Mouse (Mus musculus): Measurements from ENCODE around the gene Nfe2l2. TPM values are rescaled to one million over a fixed set of nuclear protein-coding genes. Genes with fewer than 3 reads are reported as not detected.

The Nfe2l2 gene
- polyA plus RNA-seq, 1 experiment from 2014 or later, result 33.8 TPM

DNA sequence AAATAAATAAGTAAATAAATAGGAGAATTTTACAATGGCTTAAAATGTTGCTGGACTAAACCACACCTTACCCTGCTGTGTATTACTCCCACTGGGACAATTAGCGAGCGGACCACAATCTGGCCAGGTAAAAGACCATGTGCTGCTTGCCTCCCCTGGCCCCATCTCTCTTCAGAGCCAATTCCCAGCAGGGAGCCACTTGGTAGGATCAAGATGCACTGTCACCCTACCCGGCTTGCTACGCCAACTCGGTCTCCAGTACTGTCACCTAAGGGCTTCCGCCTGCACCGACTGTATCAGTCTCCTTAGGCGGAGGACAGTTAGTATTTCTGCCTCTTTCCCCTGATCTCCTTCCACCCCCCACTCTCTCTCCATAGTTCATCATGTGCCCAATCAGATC, 76.0 kb downstream of the Nfe2l2 start:
- Histone ChIP-seq H3K27ac (no peak overlapping the region), H3K9me3 (replicated peaks) (no peaks in the 10 kb centered on the region), H3K36me3 (no peaks in the 10 kb centered on the region), H3K27me3 (ENCODE audit: low read depth, poor library complexity, severe bottlenecking) (no peaks in the 10 kb centered on the region), H3K4me3 (no peak overlapping the region), H3K4me1 (peaks cover 17% of the 10 kb centered on the region)
- WGBS, result 91% methylated on average over 8 of the region's 8 CpGs
- DNase-seq (ENCODE audit: low spot score), result no peak

GRCm38 (mm10) chr2:75626597-75627440, 77.6 kb downstream of the Nfe2l2 start:
- no peak for DNase-seq (ENCODE audit: low spot score)
- Histone ChIP-seq H3K27me3 (ENCODE audit: low read depth, poor library complexity, severe bottlenecking) (no peaks in the 10 kb centered on the region), H3K9me3 (replicated peaks) (no peaks in the 10 kb centered on the region), H3K27ac (no peak overlapping the region), H3K36me3 (no peaks in the 10 kb centered on the region), H3K4me3 (no peak overlapping the region), H3K4me1 (peaks cover 14% of the 10 kb centered on the region; the same call in 1 of the 2 replicates)
- WGBS, result 88% methylated on average over 6 of the region's 6 CpGs

Small RNAs within 50 kb of the gene (microRNA-seq; reads per million reads assigned to microRNA genes)
- not detected for gene Gm24574

Other genes with a start within 250 kb of the Nfe2l2 start
- 352 and 369 TPM in 2 replicates for gene Hnrnpa3, start 45.4 kb downstream of the Nfe2l2 start, polyA plus RNA-seq (2016; fragmentation: Nextera tagmentation; extraction: Ambion mirVana)
- 44.5 and 46.6 TPM in 2 replicates for gene Agps, start 127.5 kb upstream of the Nfe2l2 start, polyA plus RNA-seq (2016; fragmentation: Nextera tagmentation; extraction: Ambion mirVana)
- 4.1 and 6.0 TPM in 2 replicates for gene Ttc30b, start 233.9 kb upstream of the Nfe2l2 start, polyA plus RNA-seq (2016; fragmentation: Nextera tagmentation; extraction: Ambion mirVana)

All from limb, embryonic 10.5 days (tissue).